Mouse (Mus musculus) embryonic fibroblast, embryonic 13.5 days (primary cell): Measurements from ENCODE around the gene Hip1r.

Experiments used
- CTCF ChIP-seq: IDR thresholded peaks from 2 replicates; pipeline ENCODE4 v1.5.1; 2011; ENCODE audit warnings: mild to moderate bottlenecking, control low read depth, low read length, moderate library complexity, borderline replicate concordance; ENCODE audit not compliant: insufficient read depth
- POLR2A ChIP-seq: IDR thresholded peaks from 2 replicates; pipeline ENCODE4 v1.6.1; 2011; ENCODE audit warnings: low read depth, mild to moderate bottlenecking, control low read depth, low read length, moderate library complexity

DNA sequence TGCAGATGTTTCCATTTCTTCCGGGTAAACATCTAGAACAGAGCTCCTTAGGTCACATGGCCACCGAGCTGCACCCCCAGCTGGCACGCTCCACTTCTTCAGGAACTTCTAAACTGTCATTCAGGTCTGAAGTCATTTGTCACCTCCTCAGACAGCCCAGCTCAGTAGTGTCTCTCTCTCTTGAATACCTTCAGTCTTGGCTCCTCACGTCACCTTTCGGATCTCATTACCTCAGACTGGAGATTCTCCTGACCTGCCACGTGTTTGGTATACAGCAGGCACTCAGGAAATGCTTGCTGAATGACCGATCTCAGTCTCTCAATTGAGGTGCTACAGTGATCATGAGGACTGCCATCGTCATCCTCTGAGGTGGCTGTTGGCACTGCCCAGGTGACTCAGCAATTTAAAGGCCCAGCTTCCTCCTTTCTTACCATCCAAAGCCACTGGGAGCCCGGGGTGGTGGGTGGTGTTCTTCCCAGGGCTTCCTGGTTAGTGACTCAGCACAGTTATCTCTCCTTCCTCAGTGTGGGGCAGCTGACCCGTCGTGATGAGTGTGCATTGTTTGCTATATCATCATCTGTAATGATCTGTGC is 78.6 kb downstream of the Hip1r start:
- TF ChIP-seq CTCF (no peak), POLR2A (no peak)
